Mouse (Mus musculus) spleen, adult 2 months (tissue): ENCODE results near the gene 1190005I06Rik.

Source experiments
- CTCF ChIP-seq: fragments of 200-500 bp; IDR thresholded peaks from 2 replicates; pipeline ENCODE4 v1.5.1; 2011; ENCODE audit warnings: mild to moderate bottlenecking, inconsistent platforms; ENCODE audit not compliant: insufficient read depth, insufficient read length, insufficient replicate concordance; ENCODE audit errors: extremely low read depth
- POLR2A ChIP-seq: fragments of 200-500 bp; IDR thresholded peaks from 2 replicates; pipeline ENCODE4 v1.6.1; 2011; ENCODE audit warnings: low read depth, low read length, inconsistent platforms

- TF ChIP-seq CTCF = peak; percentile 68; the same call in 1 of the 2 replicates
- no peak for TF ChIP-seq POLR2A
These were observed 47.9 kb downstream of the 1190005I06Rik start for GRCm38 (mm10) chr8:120599504-120599903.
